Comparison of ENCODE assay signal across 3 mouse cellular contexts in genomic region chr13:67734391-67734790, GRCm38 (mm10).
A peak's percentile ranks its signal among the peaks of the same experiment; 100 is the strongest.
DNase-seq lines count a peak whose midpoint lies in the region.

No protein-coding gene starts in this region.

- peak; percentile 25 for DNase-seq in ES-CJ7 (ENCODE audit: low read depth, low spot score)
- peak; percentile 54 for DNase-seq in R1 (ENCODE audit: low read depth, low spot score)
- peak; percentile 57 for DNase-seq in ZHBTc4 (ENCODE audit: low read depth, low spot score)
